ENCODE assay signal across 40 mouse cellular contexts in the genomic region with DNA sequence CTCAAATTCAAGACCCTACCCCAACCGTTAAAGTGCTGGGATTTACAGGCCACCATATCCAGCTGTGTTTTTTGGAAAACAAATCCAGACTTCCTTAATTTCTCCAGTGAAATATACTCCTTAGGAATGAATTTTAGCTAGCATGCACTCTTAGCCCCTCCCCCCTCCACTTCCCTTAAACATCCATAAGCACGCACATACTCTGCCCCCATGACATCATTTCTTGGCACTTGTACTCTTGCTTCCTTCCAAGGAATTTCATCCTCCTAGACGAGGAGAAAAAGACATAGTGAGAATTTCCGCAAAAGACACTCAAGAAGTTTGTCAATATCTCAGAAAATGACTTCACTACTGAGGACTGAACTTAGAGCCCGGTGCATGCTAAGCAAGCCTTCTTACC. TPM values are rescaled to one million over a fixed set of nuclear protein-coding genes. Genes with fewer than 3 reads are reported as not detected.
DNase-seq lines count a peak whose midpoint lies in the region; ATAC-seq and TF ChIP-seq lines count a peak whose summit lies in the region.
"Had no signal": no experiment of that assay in that cellular context is flagged by ENCODE, and none has a peak within 500 bp of the region (broad histone marks: within the 10 kb centered on the region; RNA-seq: fewer than 3 reads in every experiment).

No protein-coding gene starts in this region.

- TF ChIP-seq POLR2A in heart, adult 2 months (IDR thresholded peaks at IDR 0.05; ENCODE audit: insufficient read depth, low read depth, low read length): no peak

- H3K4me1 ChIP-seq in heart, embryonic 15.5 days (replicated peaks): no peaks in the 10 kb centered on the region
- no peaks in the 10 kb centered on the region for H3K4me1 ChIP-seq in heart, adult 2 months (ENCODE audit: control insufficient read depth, insufficient read depth, low read length)
- H3K4me1 ChIP-seq in limb, embryonic 13.5 days: no peaks in the 10 kb centered on the region
- no peaks in the 10 kb centered on the region for H3K4me1 ChIP-seq in limb, embryonic 10.5 days
- no peaks in the 10 kb centered on the region for H3K4me1 ChIP-seq in stomach, embryonic 15.5 days
- H3K4me1 ChIP-seq in stomach, postnatal 0 days (replicated peaks; ENCODE audit: control insufficient read depth, insufficient read depth): no peaks in the 10 kb centered on the region
- H3K4me1 ChIP-seq: embryonic facial prominence, embryonic 12.5 days; forebrain, embryonic 10.5 days; limb, embryonic 12.5 days; liver, embryonic 13.5 days; midbrain, embryonic 15.5 days had no signal

- intact Hi-C loops in heart, adult 2 months (cut with DNase I): no loop called here

- no peak for ATAC-seq in heart, embryonic 15.5 days (replicated peaks; ENCODE audit: insufficient number of reproducible peaks, insufficient read depth, low FRiP score, low read depth)
- peak; percentile 44; the same call in 1 of the 2 replicates for ATAC-seq in limb, embryonic 13.5 days (ENCODE audit: low FRiP score, low read depth)
- no peak for ATAC-seq in stomach, embryonic 15.5 days (ENCODE audit: insufficient read depth, low FRiP score, low read depth)
- ATAC-seq in stomach, postnatal 0 days (ENCODE audit: low FRiP score, low TSS enrichment): no peak
- ATAC-seq: activated CD4-positive, CD25-positive, alpha-beta regulatory T cell, adult 4 months; CD4-positive, CD25-positive, alpha-beta regulatory T cell, adult 4 months; forebrain, postnatal 0 days; hindbrain, embryonic 16.5 days; midbrain, embryonic 15.5 days had no signal

- no peaks in the 10 kb centered on the region for H3K9me3 ChIP-seq in heart, embryonic 15.5 days (replicated peaks)
- H3K9me3 ChIP-seq in limb, embryonic 13.5 days: no peaks in the 10 kb centered on the region
- no peaks in the 10 kb centered on the region for H3K9me3 ChIP-seq in limb, embryonic 10.5 days (replicated peaks)
- H3K9me3 ChIP-seq in stomach, embryonic 15.5 days: no peaks in the 10 kb centered on the region
- H3K9me3 ChIP-seq in stomach, postnatal 0 days (ENCODE audit: control insufficient read depth, low read length): no peaks in the 10 kb centered on the region
- H3K9me3 ChIP-seq: embryonic facial prominence, embryonic 12.5 days; forebrain, embryonic 10.5 days; limb, embryonic 12.5 days; liver, embryonic 13.5 days; midbrain, embryonic 10.5 days; midbrain, embryonic 15.5 days had no signal

- peak overlapping the region; percentile 31; the same call in 1 of the 2 replicates for H3K27ac ChIP-seq in heart, embryonic 15.5 days
- no peak overlapping the region for H3K27ac ChIP-seq in heart, adult 2 months
- H3K27ac ChIP-seq in limb, embryonic 13.5 days: no peak overlapping the region
- H3K27ac ChIP-seq in limb, embryonic 10.5 days: no peak overlapping the region
- H3K27ac ChIP-seq in stomach, embryonic 15.5 days: peak overlapping the region; percentile 44; the same call in 1 of the 2 replicates
- H3K27ac ChIP-seq in stomach, postnatal 0 days (replicated peaks): no peak overlapping the region
- H3K27ac ChIP-seq: embryonic facial prominence, embryonic 12.5 days; forebrain, embryonic 10.5 days; limb, embryonic 12.5 days; liver, embryonic 13.5 days; midbrain, embryonic 10.5 days; midbrain, embryonic 15.5 days had no signal

- H3K4me3 ChIP-seq in heart, embryonic 15.5 days: no peak overlapping the region
- H3K4me3 ChIP-seq in heart, adult 2 months: no peak overlapping the region
- no peak overlapping the region for H3K4me3 ChIP-seq in limb, embryonic 13.5 days
- no peak overlapping the region for H3K4me3 ChIP-seq in limb, embryonic 10.5 days
- H3K4me3 ChIP-seq in stomach, embryonic 15.5 days (replicated peaks): no peak overlapping the region
- H3K4me3 ChIP-seq in stomach, postnatal 0 days (ENCODE audit: low read depth, low read length): no peak overlapping the region
- H3K4me3 ChIP-seq: embryonic facial prominence, embryonic 12.5 days; forebrain, embryonic 10.5 days; limb, embryonic 12.5 days; liver, embryonic 13.5 days; midbrain, embryonic 10.5 days; midbrain, embryonic 15.5 days had no signal

- no peaks in the 10 kb centered on the region for H3K36me3 ChIP-seq in heart, embryonic 15.5 days
- H3K36me3 ChIP-seq in heart, adult 2 months (ENCODE audit: control insufficient read depth, insufficient read depth, low read length): no peaks in the 10 kb centered on the region
- H3K36me3 ChIP-seq in limb, embryonic 13.5 days: no peaks in the 10 kb centered on the region
- no peaks in the 10 kb centered on the region for H3K36me3 ChIP-seq in limb, embryonic 10.5 days
- H3K36me3 ChIP-seq in stomach, embryonic 15.5 days: no peaks in the 10 kb centered on the region
- no peaks in the 10 kb centered on the region for H3K36me3 ChIP-seq in stomach, postnatal 0 days (ENCODE audit: control insufficient read depth, insufficient read depth, low read length)
- H3K36me3 ChIP-seq: embryonic facial prominence, embryonic 12.5 days; forebrain, embryonic 10.5 days; limb, embryonic 12.5 days; liver, embryonic 13.5 days; midbrain, embryonic 10.5 days; midbrain, embryonic 15.5 days had no signal

- TF ChIP-seq EP300 in heart, adult 2 months (IDR thresholded peaks at IDR 0.05; ENCODE audit: insufficient read depth, low read depth, low read length): no peak
- TF ChIP-seq EP300 in stomach, postnatal 0 days (optimal IDR thresholded peaks at IDR 0.05): no peak

- DNase-seq in heart, adult 2 months: no peak
- DNase-seq in limb, embryonic 10.5 days (ENCODE audit: low spot score): no peak
- DNase-seq in stomach, postnatal 0 days (ENCODE audit: low spot score): no peak
- DNase-seq in cerebellum, adult 8-10 months: no peak
- DNase-seq: adrenal gland, adult 2 months; adrenal gland, postnatal 36 days; cerebellum, adult 2 months; cerebellum, postnatal 36 days; forebrain, postnatal 0 days; heart, postnatal 14 days; kidney, adult 9 months; kidney, postnatal 25 days; liver, embryonic 13.5 days; lung, postnatal 14 days; right cerebral cortex, postnatal 25 days; thymus, adult 2 months; thymus, postnatal 36 days had no signal

- H3K79me2 ChIP-seq in heart, adult 2 months (replicated peaks; ENCODE audit: control insufficient read depth, insufficient read depth, low read length): no peaks in the 10 kb centered on the region

- no peak overlapping the region for H3K9ac ChIP-seq in heart, embryonic 15.5 days
- no peak overlapping the region for H3K9ac ChIP-seq in heart, adult 2 months (ENCODE audit: low read depth, low read length)
- no peak overlapping the region for H3K9ac ChIP-seq in limb, embryonic 13.5 days
- no peak overlapping the region for H3K9ac ChIP-seq in stomach, embryonic 15.5 days
- H3K9ac ChIP-seq in stomach, postnatal 0 days (ENCODE audit: low read length): no peak overlapping the region
- H3K9ac ChIP-seq: embryonic facial prominence, embryonic 12.5 days; forebrain, postnatal 0 days; limb, embryonic 12.5 days; liver, embryonic 13.5 days; midbrain, embryonic 15.5 days had no signal

- H3K4me2 ChIP-seq in heart, embryonic 15.5 days: no peak overlapping the region
- no peak overlapping the region for H3K4me2 ChIP-seq in limb, embryonic 13.5 days (replicated peaks)
- no peak overlapping the region for H3K4me2 ChIP-seq in stomach, embryonic 15.5 days
- H3K4me2 ChIP-seq in stomach, postnatal 0 days (replicated peaks; ENCODE audit: low read depth): no peak overlapping the region
- H3K4me2 ChIP-seq: embryonic facial prominence, embryonic 12.5 days; limb, embryonic 12.5 days; liver, embryonic 13.5 days; midbrain, embryonic 15.5 days had no signal

- H3K27me3 ChIP-seq in heart, embryonic 15.5 days: no peaks in the 10 kb centered on the region
- no peaks in the 10 kb centered on the region for H3K27me3 ChIP-seq in heart, adult 2 months (ENCODE audit: control insufficient read depth, insufficient read depth, low read length)
- no peaks in the 10 kb centered on the region for H3K27me3 ChIP-seq in limb, embryonic 13.5 days
- 0 out of 2 replicates have a peak, but pooled peaks cover 5% of the 10 kb centered on the region for H3K27me3 ChIP-seq in limb, embryonic 10.5 days (ENCODE audit: low read depth, poor library complexity, severe bottlenecking)
- H3K27me3 ChIP-seq in stomach, embryonic 15.5 days (replicated peaks): no peaks in the 10 kb centered on the region
- H3K27me3 ChIP-seq in stomach, postnatal 0 days (ENCODE audit: control insufficient read depth, insufficient read depth, low read length): no peaks in the 10 kb centered on the region
- H3K27me3 ChIP-seq: embryonic facial prominence, embryonic 12.5 days; limb, embryonic 12.5 days; liver, embryonic 13.5 days; midbrain, embryonic 15.5 days had no signal

- 54% methylated on average over 5 of the region's 5 CpGs for WGBS in heart, embryonic 15.5 days
- 54% methylated on average over 5 of the region's 5 CpGs for WGBS in heart, adult 2 months
- 71% methylated on average over 5 of the region's 5 CpGs for WGBS in limb, embryonic 13.5 days
- 87% methylated on average over 5 of the region's 5 CpGs for WGBS in limb, embryonic 10.5 days
- 54% methylated on average over 5 of the region's 5 CpGs for WGBS in stomach, embryonic 15.5 days
- WGBS in stomach, postnatal 0 days: 51% methylated on average over 5 of the region's 5 CpGs

- no peak for TF ChIP-seq CTCF in heart, adult 2 months (IDR thresholded peaks at IDR 0.05)
- no peak for TF ChIP-seq CTCF in stomach, postnatal 0 days (IDR thresholded peaks at IDR 0.05; ENCODE audit: low read depth)

RNA-seq across cellular contexts. Expression of a gene that starts 14.7 kb away (rescaled TPM):
- not detected in 2 replicates for polyA plus RNA-seq in heart, embryonic 15.5 days (2015; fragmentation: Nextera tagmentation; extraction: Ambion mirVana)
- total RNA-seq in heart, adult 2 months (2021): not detected
- not detected in 2 replicates for polyA plus RNA-seq in heart, adult 2 months (2012; rRNA removed)
- not detected in 2 replicates for polyA plus RNA-seq in limb, embryonic 13.5 days (2015; fragmentation: Nextera tagmentation; extraction: Ambion mirVana)
- polyA plus RNA-seq in limb, embryonic 10.5 days (2016; fragmentation: Nextera tagmentation; extraction: Ambion mirVana): not detected in 2 replicates
- polyA plus RNA-seq in stomach, embryonic 15.5 days (2015; fragmentation: Nextera tagmentation; extraction: Ambion mirVana): not detected in 2 replicates
- not detected in 2 replicates for polyA plus RNA-seq in stomach, postnatal 0 days (2015; fragmentation: Nextera tagmentation; extraction: Ambion mirVana)
- total RNA-seq: adrenal gland, adult 2 months; adrenal gland, postnatal 36 days; forebrain, postnatal 0 days; gastrocnemius, adult 8-10 months; gastrocnemius, postnatal 4 days; heart, adult 8-10 months; heart, postnatal 14 days; layer of hippocampus, adult 18-20 months; layer of hippocampus, postnatal 10 days; left cerebral cortex, adult 18-20 months; left cerebral cortex, postnatal 14 days; megakaryocyte progenitor cell, adult 5-6 weeks; neutrophil, adult 5-6 weeks had no signal
- polyA plus RNA-seq: activated CD4-positive, CD25-positive, alpha-beta regulatory T cell, adult 4 months; adrenal gland, adult 2 months; CD4-positive, CD25-positive, alpha-beta regulatory T cell, adult 4 months; cerebellum, adult 2 months; embryonic facial prominence, embryonic 12.5 days; forebrain, embryonic 10.5 days; forebrain, postnatal 0 days; hindbrain, embryonic 11.5 days; hindbrain, embryonic 16.5 days; intestine, embryonic 14.5 days; limb, embryonic 12.5 days; liver, embryonic 13.5 days; midbrain, embryonic 10.5 days; midbrain, embryonic 15.5 days; neural tube, embryonic 11.5 days; thymus, adult 2 months had no signal

RNA-seq across cellular contexts. Expression of a gene that starts 18.3 kb away (rescaled TPM):
- polyA plus RNA-seq in heart, embryonic 15.5 days (2015; fragmentation: Nextera tagmentation; extraction: Ambion mirVana): 22.5 and 23.1 TPM in 2 replicates
- total RNA-seq in heart, adult 2 months (2021): 1 to 10 TPM; 2.2 to 4.3 TPM
- polyA plus RNA-seq in heart, adult 2 months (2012; rRNA removed): 1.6 and 3.5 TPM in 2 replicates
- polyA plus RNA-seq in limb, embryonic 13.5 days (2015; fragmentation: Nextera tagmentation; extraction: Ambion mirVana): 11.3 and 11.7 TPM in 2 replicates
- 6.8 and 10.3 TPM in 2 replicates for polyA plus RNA-seq in limb, embryonic 10.5 days (2016; fragmentation: Nextera tagmentation; extraction: Ambion mirVana)
- 9.9 TPM in 2 replicates for polyA plus RNA-seq in stomach, embryonic 15.5 days (2015; fragmentation: Nextera tagmentation; extraction: Ambion mirVana)
- 3.4 and 4.0 TPM in 2 replicates for polyA plus RNA-seq in stomach, postnatal 0 days (2015; fragmentation: Nextera tagmentation; extraction: Ambion mirVana)

RNA-seq across cellular contexts. Expression of a gene that starts 48.0 kb away (rescaled TPM):
- polyA plus RNA-seq in heart, embryonic 15.5 days (2015; fragmentation: Nextera tagmentation; extraction: Ambion mirVana): 5.8 TPM in 2 replicates
- not detected for total RNA-seq in heart, adult 2 months (2021)
- 0.38 TPM in 1 of 2 replicates, not detected in the other for polyA plus RNA-seq in heart, adult 2 months (2012; rRNA removed)
- polyA plus RNA-seq in limb, embryonic 13.5 days (2015; fragmentation: Nextera tagmentation; extraction: Ambion mirVana): 13.3 and 14.5 TPM in 2 replicates
- polyA plus RNA-seq in limb, embryonic 10.5 days (2016; fragmentation: Nextera tagmentation; extraction: Ambion mirVana): 7.7 and 10.2 TPM in 2 replicates
- polyA plus RNA-seq in stomach, embryonic 15.5 days (2015; fragmentation: Nextera tagmentation; extraction: Ambion mirVana): 6.3 and 7.5 TPM in 2 replicates
- 1.2 and 1.6 TPM in 2 replicates for polyA plus RNA-seq in stomach, postnatal 0 days (2015; fragmentation: Nextera tagmentation; extraction: Ambion mirVana)
- total RNA-seq: adrenal gland, adult 2 months; adrenal gland, postnatal 36 days; forebrain, postnatal 0 days; gastrocnemius, adult 8-10 months; heart, adult 8-10 months; heart, postnatal 14 days; layer of hippocampus, adult 18-20 months; layer of hippocampus, postnatal 10 days; left cerebral cortex, adult 18-20 months; left cerebral cortex, postnatal 14 days; megakaryocyte progenitor cell, adult 5-6 weeks; neutrophil, adult 5-6 weeks had no signal
- polyA plus RNA-seq: activated CD4-positive, CD25-positive, alpha-beta regulatory T cell, adult 4 months; adrenal gland, adult 2 months; CD4-positive, CD25-positive, alpha-beta regulatory T cell, adult 4 months; cerebellum, adult 2 months; forebrain, postnatal 0 days; hindbrain, embryonic 16.5 days had no signal

Comparison
In these comparisons a context has a peak if more than half of its experiments do, and no peak if none do; other contexts are left out.
1. H3K27ac ChIP-seq: peak in heart, embryonic 15.5 days (single experiment) and stomach, embryonic 15.5 days (single experiment); none in heart, adult 2 months (single experiment), limb, embryonic 13.5 days (single experiment), limb, embryonic 10.5 days (single experiment) and stomach, postnatal 0 days (single experiment).